Mouse (Mus musculus) midbrain, embryonic 10.5 days (tissue): ENCODE data around the gene Zfp87. TPM values are rescaled to one million over a fixed set of nuclear protein-coding genes. Genes with fewer than 3 reads are reported as not detected.

Experiments used
- DNase-seq: peaks from one replicate; pipeline ENCODE4 v3.0.0-alpha.2; 2017; ENCODE audit warnings: low spot score
- H3K27ac ChIP-seq: fragments of 300-500 bp; sonication (generic); replicated peaks from 2 replicates; pipeline ENCODE4 v1.5.1; 2016; ENCODE audit warnings: mild to moderate bottlenecking
- H3K27me3 ChIP-seq: fragments of 300-500 bp; sonication (generic); 2 replicates; pipeline ENCODE4 v1.6.1; 2016; ENCODE audit warnings: low read depth, mild to moderate bottlenecking; ENCODE audit not compliant: poor library complexity, severe bottlenecking
- H3K36me3 ChIP-seq: fragments of 300-500 bp; sonication (generic); 2 replicates; pipeline ENCODE4 v1.6.1; 2016; ENCODE audit warnings: mild to moderate bottlenecking, moderate library complexity
- H3K4me1 ChIP-seq: fragments of 300-500 bp; sonication (generic); 2 replicates; pipeline ENCODE4 v1.6.1; 2016
- H3K4me3 ChIP-seq: fragments of 300-500 bp; sonication (generic); 2 replicates; pipeline ENCODE4 v1.5.1; 2016; ENCODE audit warnings: mild to moderate bottlenecking, moderate library complexity
- H3K9me3 ChIP-seq: fragments of 300-500 bp; sonication (generic); replicated peaks from 2 replicates; pipeline ENCODE4 v1.6.1; 2016; ENCODE audit warnings: mild to moderate bottlenecking
- WGBS: fragments of 180-500 bp; shearing (Covaris S2); methylation state at CpG from one replicate; pipeline ENCODE4 v1.1.7; 2016; 5-methylcytosine and 5-hydroxymethylcytosine counted together
- polyA plus RNA-seq: library from polyadenylated mRNA; unstranded; fragments of >200 nt; fragmentation: Nextera tagmentation; extraction: Ambion mirVana; gene quantifications from 2 replicates; pipeline ENCODE4 v1.2.1, GENCODE M21; 2016

Zfp87 gene
- polyA plus RNA-seq, result 24.3 and 27.5 TPM in 2 replicates

DNA sequence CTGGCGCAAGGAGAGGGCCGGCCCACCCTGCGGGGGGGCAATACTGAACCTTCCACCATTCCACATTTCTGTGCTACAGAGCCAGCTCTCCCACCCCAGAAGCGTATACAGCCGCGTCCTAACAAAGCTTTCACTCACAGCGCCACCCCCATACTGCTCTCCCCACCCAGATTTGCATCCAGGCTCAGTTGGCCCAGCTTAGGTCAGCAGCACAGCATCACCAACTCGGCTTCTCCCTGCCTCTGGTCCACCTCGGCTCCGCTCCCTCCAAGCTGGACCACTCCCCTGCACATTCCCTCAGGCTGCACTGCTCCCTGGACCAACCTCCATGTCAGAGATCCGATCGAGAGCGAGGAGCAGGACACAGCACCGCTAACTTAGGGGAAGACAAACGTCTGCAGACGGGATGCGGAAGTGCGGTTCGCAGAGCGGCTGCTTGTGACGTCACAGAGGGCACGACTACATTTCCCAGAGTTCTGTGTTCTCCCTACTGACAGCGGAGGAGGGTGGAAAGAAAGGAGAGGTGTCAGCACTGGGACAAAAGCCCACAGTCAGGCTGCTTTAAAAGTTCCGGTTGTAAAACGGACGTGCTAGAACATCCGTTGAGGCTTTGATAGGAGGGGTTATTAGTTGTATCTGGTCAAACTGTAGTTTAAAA lies at the start of gene Zfp87, which contains the start of gene Gm26965:
Gene Zfp87 (minus strand): TSS at position 425 of the 658 bp plus-strand sequence.
Gene Gm26965 (minus strand): TSS at position 399 of the 658 bp plus-strand sequence.
- peak within 1 kb of the TSS; percentile 90 for H3K4me3 ChIP-seq
- peak; percentile 92 for DNase-seq
- H3K9me3 ChIP-seq, result no peaks in the 10 kb centered on the region
- WGBS, result 0% methylated on average over 27 of the region's 27 CpGs
- H3K27me3 ChIP-seq, result no peaks in the 10 kb centered on the region
- H3K36me3 ChIP-seq, result peaks cover 7% of the 10 kb centered on the region
- peak within 1 kb of the TSS; percentile 88 for H3K27ac ChIP-seq
- H3K4me1 ChIP-seq, result peaks cover 19% of the 10 kb centered on the region

DNA sequence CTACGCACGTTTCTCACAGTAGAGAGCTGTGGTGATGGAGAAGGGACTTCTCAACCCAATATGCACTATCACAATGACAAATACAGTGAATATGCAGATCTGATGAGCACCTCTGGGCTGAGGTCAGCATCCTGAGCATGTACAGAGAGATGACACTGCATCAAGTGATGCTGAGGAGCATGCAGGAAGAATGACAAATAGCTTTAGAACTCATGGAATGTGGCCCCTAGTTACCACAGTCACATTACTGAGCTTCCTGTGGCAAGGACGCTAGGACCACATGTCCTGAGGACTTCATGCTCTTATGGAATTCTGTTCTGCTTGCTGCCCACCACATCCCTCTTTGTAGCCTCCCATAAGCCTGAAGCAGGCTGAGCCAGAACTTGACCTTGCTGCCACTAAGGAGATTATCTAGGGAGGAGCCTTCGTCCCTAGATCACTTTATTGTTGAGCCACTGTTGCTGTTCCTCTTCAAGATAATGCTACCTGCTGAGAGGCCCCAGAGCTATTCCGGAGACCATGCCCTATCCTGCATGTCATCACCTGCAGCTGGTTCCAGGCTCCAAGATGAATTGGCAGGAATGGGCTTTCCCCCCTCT lies 46.7 kb upstream of the Zfp87 start:
- 69% methylated on average over 5 of the region's 5 CpGs for WGBS
- H3K9me3 ChIP-seq, result 0 out of 2 replicates have a peak, but pooled peaks cover 4% of the 10 kb centered on the region
- DNase-seq, result no peak
- H3K36me3 ChIP-seq, result no peaks in the 10 kb centered on the region
- H3K27me3 ChIP-seq, result no peaks in the 10 kb centered on the region
- H3K27ac ChIP-seq, result no peak overlapping the region
- no peak overlapping the region for H3K4me3 ChIP-seq
- no peaks in the 10 kb centered on the region for H3K4me1 ChIP-seq

DNA sequence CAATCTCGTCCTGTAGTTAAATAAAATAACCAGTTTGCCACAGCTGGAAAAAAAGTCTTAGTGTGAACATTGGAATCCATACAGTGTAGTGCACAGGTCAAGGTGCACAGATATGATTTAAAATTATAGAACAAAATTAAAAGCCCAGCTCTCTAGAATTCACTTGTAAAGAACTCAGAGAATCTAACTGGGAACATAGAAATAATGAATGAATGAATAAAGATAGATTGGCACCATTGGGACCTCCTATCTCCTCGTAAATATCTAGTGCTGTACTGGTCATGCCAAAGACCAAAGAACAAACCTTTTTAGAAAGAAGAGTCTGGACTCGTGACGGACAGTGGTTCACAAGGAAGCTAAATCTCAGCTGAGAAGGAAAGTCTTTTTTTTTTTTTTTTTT lies 27.8 kb upstream of the Zfp87 start, which contains the start of gene Zfp748:
Gene Zfp748 (minus strand): TSS at position 101 of the 400 bp plus-strand sequence.
- peak within 1 kb of the TSS; percentile 92 for H3K4me3 ChIP-seq
- peaks cover 9% of the 10 kb centered on the region; the same call in 1 of the 2 replicates for H3K36me3 ChIP-seq
- WGBS, result 78% methylated on average over 4 of the region's 4 CpGs
- peaks cover 15% of the 10 kb centered on the region for H3K4me1 ChIP-seq
- no peak for DNase-seq
- H3K27me3 ChIP-seq, result no peaks in the 10 kb centered on the region
- H3K27ac ChIP-seq, result peak within 1 kb of the TSS; percentile 95
- 0 out of 2 replicates have a peak, but pooled peaks cover 6% of the 10 kb centered on the region for H3K9me3 ChIP-seq

DNA sequence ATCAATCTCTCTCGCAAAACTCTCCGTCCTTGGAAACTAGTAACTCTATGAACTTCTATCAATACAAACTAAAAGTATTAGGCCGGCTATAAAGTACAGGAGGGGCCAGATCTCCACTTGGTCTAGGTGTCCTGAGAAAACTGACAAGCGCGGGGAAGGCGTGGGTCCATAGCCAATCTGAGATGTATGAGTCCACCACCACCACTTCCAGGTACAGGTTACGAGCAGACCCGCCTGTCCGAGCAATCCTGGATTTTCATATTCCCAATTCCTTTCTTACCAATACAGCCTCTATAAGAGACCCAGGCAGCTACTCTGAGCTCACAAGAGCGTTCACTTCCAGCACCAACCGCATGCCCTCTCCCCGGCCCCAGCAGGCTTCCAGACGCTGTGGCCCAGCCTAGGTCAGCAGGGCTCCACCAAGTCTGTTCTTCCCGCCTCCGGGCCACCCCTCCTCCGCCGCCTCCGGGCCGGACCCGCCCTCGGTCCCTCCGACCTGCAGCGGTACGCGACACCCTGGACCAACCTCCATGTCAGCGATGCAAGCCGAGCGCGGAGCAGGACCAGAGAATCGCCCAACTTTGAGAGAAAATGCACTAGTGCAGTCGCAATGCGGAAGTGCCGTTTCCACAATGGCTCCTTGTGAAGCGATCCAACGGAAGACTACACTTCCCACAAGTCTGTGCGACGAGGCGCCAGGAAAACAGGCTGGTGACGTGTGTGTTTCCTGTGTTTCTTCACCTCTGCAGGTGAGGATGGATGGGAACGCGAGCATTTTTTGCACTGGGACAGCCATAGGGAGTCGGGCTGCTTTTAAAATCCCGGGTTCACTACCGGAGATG lies 26.7 kb upstream of the Zfp87 start:
- Histone ChIP-seq H3K36me3 (peaks cover 13% of the 10 kb centered on the region; the same call in 1 of the 2 replicates), H3K9me3 (0 out of 2 replicates have a peak, but pooled peaks cover 6% of the 10 kb centered on the region), H3K27ac (peak overlapping the region; percentile 95), H3K4me3 (peak overlapping the region; percentile 92), H3K4me1 (peaks cover 15% of the 10 kb centered on the region), H3K27me3 (no peaks in the 10 kb centered on the region)
- under 1% methylated on average over 44 of the region's 44 CpGs for WGBS
- peak; percentile 81 for DNase-seq

DNA sequence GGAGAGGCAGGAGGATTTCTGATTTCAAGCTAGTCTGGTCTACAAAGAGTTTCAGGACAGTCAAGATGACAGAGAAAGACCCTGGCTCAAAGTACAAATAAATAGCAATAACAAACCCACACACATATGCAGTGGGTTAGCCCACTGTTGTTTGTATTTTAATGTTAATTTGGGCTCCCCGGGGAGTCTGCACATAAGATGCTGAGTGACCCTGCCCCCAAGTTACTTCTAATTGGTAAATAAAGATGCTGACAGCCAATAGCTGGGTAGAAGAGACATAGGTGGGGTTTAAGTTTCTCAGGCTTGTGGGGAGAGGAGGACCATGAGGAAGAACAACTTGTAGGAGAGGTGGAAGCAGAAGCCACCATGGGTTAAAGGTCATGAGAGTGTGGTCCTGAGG lies 20.0 kb upstream of the Zfp87 start:
- H3K4me1 ChIP-seq, result no peaks in the 10 kb centered on the region
- H3K4me3 ChIP-seq, result no peak overlapping the region
- WGBS, result 82% methylated on average over 1 of the region's 1 CpGs
- H3K27me3 ChIP-seq, result no peaks in the 10 kb centered on the region
- no peak overlapping the region for H3K27ac ChIP-seq
- no peak for DNase-seq
- H3K9me3 ChIP-seq, result peaks cover 10% of the 10 kb centered on the region; the same call in 1 of the 2 replicates
- peaks cover 70% of the 10 kb centered on the region for H3K36me3 ChIP-seq

DNA sequence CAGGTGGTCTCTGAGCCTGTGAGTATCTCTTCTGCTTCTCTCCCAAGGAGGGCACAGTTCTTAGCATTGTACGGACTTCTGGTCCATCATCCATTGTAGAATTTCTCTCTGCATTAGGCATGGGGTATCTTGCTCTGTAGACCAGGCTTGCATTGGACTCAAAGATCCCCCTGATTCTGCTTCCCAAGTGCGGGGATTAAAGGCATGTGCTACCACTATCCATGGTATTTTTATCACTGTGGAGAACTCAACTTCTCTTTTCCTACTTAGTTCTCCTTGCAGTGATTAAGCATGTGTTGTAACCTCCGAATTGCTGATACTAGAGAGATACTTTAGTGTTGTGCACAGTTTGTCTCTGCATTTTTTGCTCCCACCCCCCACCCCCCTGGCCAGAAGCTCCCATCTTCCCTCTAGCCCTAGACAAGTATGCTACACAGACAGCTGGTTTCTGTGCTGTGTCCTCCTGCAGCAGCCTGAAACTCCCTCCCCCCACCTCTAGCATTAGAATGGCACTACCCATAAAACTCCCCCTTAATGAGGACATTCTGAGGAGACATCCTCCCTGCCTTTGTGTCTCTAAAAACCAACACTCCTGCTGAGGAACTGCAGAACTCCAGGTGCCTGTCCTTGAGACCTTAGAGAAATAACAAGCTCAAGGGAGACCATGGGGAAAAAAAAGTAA lies 1.2 kb upstream of the Zfp87 start:
- Histone ChIP-seq H3K27me3 (no peaks in the 10 kb centered on the region), H3K36me3 (no peaks in the 10 kb centered on the region), H3K4me3 (no peak overlapping the region), H3K4me1 (peaks cover 19% of the 10 kb centered on the region), H3K9me3 (no peaks in the 10 kb centered on the region), H3K27ac (no peak overlapping the region)
- no peak for DNase-seq
- 77% methylated on average over 3 of the region's 3 CpGs for WGBS

DNA sequence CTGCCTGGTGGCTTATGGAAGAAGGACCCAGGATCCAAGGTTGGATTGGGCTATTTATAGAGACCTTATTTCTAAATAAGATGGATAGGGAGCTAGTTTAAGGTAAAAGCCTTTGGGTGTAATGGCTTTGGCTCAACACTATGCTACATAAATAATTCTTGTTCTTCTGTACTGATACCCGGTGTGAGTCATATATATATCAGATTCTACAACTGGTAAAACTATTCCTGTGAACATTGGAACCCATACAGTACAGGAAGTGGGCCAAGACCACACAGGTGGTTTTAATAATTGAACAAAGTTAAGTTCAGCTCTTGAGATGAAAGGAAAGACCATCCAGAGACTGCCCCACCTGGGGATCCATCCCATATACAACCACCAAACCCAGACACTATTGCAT lies 25.1 kb downstream of the Zfp87 start:
- Histone ChIP-seq H3K4me3 (no peak overlapping the region), H3K27ac (no peak overlapping the region), H3K36me3 (peaks cover 3% of the 10 kb centered on the region; the same call in 1 of the 2 replicates), H3K9me3 (no peaks in the 10 kb centered on the region), H3K27me3 (no peaks in the 10 kb centered on the region), H3K4me1 (peaks cover 8% of the 10 kb centered on the region)
- DNase-seq, result no peak
- WGBS, result 85% methylated on average over 1 of the region's 1 CpGs

DNA sequence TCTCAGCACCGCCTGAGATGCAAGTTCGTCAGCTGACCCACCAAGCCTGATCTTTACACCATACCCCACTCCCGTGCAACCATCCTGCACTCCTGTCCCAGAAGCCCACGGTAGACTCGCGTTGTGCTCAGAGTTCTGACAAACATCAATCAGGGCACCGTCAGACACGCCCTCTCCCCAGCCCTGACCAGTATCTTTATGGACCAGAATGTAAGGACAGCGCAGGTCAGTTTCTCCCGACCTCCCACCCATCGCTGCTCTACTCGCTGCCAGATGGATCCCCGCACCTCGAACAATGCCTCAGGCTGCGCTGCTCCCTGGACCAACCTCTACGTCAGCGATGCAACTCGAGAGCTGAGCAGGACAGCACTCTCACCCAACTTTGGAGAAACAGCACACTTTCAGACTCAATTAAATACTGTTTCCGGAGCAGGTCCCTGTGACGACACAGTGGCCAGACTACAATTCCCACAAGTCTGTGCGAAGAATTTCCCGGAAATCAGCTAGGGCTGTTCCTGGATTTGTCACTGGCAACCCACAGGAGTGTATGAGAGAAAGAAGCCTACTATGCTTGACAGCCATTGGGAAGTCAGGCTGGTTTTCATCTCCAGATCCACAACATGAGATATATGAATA lies 25.8 kb downstream of the Zfp87 start, which contains the start of gene Zfp58:
Gene Zfp58 (minus strand): TSS at position 472 of the 636 bp plus-strand sequence.
- Histone ChIP-seq H3K4me3 (peak within 1 kb of the TSS; percentile 79), H3K36me3 (peaks cover 8% of the 10 kb centered on the region), H3K9me3 (no peaks in the 10 kb centered on the region), H3K27me3 (no peaks in the 10 kb centered on the region), H3K27ac (peak within 1 kb of the TSS; percentile 85), H3K4me1 (peaks cover 8% of the 10 kb centered on the region)
- under 1% methylated on average over 22 of the region's 22 CpGs for WGBS
- DNase-seq, result peak; percentile 78

DNA sequence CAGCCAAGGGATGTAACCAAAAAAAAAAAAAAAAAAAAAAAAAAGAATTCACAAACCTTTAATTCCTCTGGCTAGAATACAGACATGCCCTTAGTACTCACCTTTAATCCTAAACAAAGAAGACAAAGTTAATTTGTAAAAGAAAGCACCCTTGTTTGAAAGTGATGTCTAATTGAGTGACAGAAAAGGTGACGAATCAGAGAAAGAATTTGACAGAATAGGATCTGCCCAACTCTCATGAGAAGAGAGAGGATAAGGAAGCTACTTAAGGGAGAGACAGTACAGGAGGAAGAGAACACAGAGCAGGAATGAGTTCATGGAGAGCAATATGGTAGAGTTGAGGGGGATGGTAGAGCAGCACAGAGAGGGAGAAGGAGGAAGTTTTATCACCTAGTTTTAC lies 30.3 kb downstream of the Zfp87 start:
- H3K9me3 ChIP-seq, result peaks cover 27% of the 10 kb centered on the region
- no peak overlapping the region for H3K4me3 ChIP-seq
- no peak for DNase-seq
- peaks cover 54% of the 10 kb centered on the region for H3K36me3 ChIP-seq
- no peak overlapping the region for H3K27ac ChIP-seq
- no peaks in the 10 kb centered on the region for H3K27me3 ChIP-seq
- peaks cover 8% of the 10 kb centered on the region for H3K4me1 ChIP-seq
- 93% methylated on average over 1 of the region's 1 CpGs for whole genome bisulfite sequencing

DNA sequence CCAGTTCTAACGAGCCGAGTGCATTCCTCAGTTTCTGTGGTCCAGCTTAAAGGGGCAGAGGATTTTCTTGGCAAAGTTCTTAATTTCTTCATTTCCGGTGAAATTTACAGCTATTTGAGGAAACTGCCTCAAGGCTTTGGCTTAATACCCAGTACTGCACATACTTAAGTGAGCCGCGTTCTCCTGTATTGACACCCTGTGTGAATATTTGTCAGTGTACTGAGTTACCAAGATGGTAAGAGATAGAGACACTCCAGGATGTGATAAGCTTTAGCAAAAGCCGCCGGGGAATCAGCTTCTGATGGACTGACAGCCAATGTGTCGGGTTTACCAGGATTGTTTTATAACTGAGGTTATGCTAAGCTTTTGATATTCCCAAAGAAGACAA lies 41.6 kb downstream of the Zfp87 start:
- H3K27ac ChIP-seq, result peak overlapping the region; percentile 78

DNA sequence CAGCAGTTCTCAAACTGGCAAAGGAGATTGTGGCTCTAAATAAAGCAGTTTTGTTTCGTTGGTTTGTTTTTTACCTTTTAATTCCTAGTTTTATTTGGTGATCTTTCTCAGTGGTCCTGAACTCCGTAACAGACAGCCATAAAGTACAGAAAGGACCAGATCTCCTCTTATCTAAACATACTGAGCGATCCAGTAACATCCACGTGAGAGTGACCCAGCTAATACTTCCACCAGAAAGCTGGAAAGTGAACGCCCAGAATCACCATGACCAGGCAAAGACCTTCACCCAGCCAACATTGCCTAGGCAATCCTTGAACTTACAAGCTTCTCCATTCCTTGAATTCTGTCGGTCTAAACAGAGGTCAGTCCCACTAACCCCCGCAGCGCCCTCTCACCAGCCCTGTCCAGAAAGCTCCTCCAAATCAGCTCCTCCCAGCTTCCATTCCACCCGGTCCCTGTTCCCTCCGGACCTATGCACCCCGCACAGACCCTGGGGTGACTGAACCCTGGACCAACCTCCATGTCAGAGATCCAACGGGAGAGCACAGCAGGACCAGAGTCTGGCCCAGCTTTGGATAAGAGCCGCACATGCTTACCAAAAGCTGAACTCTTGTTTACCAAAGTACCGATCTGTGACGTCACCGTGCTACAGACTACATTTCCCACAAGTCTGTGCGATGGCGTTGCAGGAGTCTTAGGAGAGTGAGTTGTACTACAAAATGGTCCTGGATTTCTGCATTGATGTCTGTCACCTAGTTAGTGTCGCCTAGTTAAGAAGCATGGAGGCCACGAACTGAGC lies 42.2 kb downstream of the Zfp87 start, which contains the start of gene Zfp874b:
Gene Zfp874b (minus strand): TSS at position 634 of the 799 bp plus-strand sequence.
- Histone ChIP-seq H3K27me3 (no peaks in the 10 kb centered on the region), H3K27ac (peak within 1 kb of the TSS; percentile 78), H3K9me3 (no peaks in the 10 kb centered on the region), H3K4me3 (peak within 1 kb of the TSS; percentile 65), H3K4me1 (peaks cover 10% of the 10 kb centered on the region), H3K36me3 (peaks cover 12% of the 10 kb centered on the region)
- peak; percentile 76 for DNase-seq
- WGBS, result 6% methylated on average over 20 of the region's 20 CpGs

More for the DNA sequence above, 41.6 kb downstream of the Zfp87 start:
- 49% methylated on average over 8 of the region's 8 CpGs for WGBS
- Histone ChIP-seq H3K36me3 (peaks cover 18% of the 10 kb centered on the region), H3K27me3 (no peaks in the 10 kb centered on the region), H3K4me3 (peak overlapping the region; percentile 65), H3K4me1 (peaks cover 10% of the 10 kb centered on the region), H3K9me3 (no peaks in the 10 kb centered on the region)
- no peak for DNase-seq
